Mouse (Mus musculus): Measurements from ENCODE around the gene Leng9. TPM values are rescaled to one million over a fixed set of nuclear protein-coding genes. Genes with fewer than 3 reads are reported as not detected.

Gene Leng9
- polyA plus RNA-seq, 1 experiment from 2014 or later: 7.4 TPM

- H3K4me2 ChIP-seq (replicated peaks; ENCODE audit: low read depth): no peak overlapping the region
- DNase-seq (ENCODE audit: low spot score) (no peak), ATAC-seq (ENCODE audit: low FRiP score, low TSS enrichment) (no peak)
- H3K4me1 ChIP-seq (replicated peaks; ENCODE audit: control insufficient read depth, insufficient read depth): no peaks in the 10 kb centered on the region; the same call in 1 of the 2 replicates
- TF ChIP-seq EP300 (optimal IDR thresholded peaks at IDR 0.05) (no peak), CTCF (IDR thresholded peaks at IDR 0.05; ENCODE audit: low read depth) (no peak)
- no peak overlapping the region for H3K9ac ChIP-seq (ENCODE audit: low read length)
- no peak overlapping the region for H3K27ac ChIP-seq (replicated peaks)
- no peaks in the 10 kb centered on the region for H3K9me3 ChIP-seq (ENCODE audit: control insufficient read depth, low read length)
- 26% methylated on average over 5 of the region's 5 CpGs for WGBS
- H3K4me3 ChIP-seq (ENCODE audit: low read depth, low read length): no peak overlapping the region
- H3K27me3 ChIP-seq (ENCODE audit: control insufficient read depth, insufficient read depth, low read length): no peaks in the 10 kb centered on the region
- H3K36me3 ChIP-seq (ENCODE audit: control insufficient read depth, insufficient read depth, low read length): no peaks in the 10 kb centered on the region
Measured at GRCm38 (mm10) chr7:4124856-4125255, 25.3 kb downstream of the Leng9 start.

DNA sequence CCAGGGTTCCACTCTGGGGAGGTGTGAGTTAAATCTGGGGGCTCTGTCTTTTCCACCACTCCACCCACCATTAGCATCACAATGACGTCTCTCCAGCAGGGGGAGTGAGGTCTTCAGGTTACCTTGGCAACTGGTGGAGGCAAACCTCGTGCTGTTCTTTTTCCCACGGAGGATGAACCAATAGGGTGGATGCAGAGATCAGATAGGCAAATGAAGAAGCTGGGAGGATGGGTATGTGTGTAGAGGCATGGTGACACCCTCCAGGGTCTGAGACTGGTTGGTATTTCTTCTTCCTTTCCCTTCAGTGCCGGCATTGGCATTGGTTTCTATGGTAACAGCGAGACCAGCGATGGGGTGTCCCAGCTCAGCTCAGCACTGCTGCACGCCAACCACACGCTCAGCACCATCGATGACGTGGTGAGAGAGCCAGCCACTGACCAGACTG lies 25.8 kb downstream of the Leng9 start:
- no peaks in the 10 kb centered on the region for H3K9me3 ChIP-seq (ENCODE audit: control insufficient read depth, low read length)
- TF ChIP-seq EP300 (optimal IDR thresholded peaks at IDR 0.05) (no peak), CTCF (IDR thresholded peaks at IDR 0.05; ENCODE audit: low read depth) (peak; percentile 50)
- no peaks in the 10 kb centered on the region for H3K36me3 ChIP-seq (ENCODE audit: control insufficient read depth, insufficient read depth, low read length)
- H3K27ac ChIP-seq (replicated peaks): no peak overlapping the region
- H3K4me1 ChIP-seq (replicated peaks; ENCODE audit: control insufficient read depth, insufficient read depth): no peaks in the 10 kb centered on the region; the same call in 1 of the 2 replicates
- ATAC-seq (ENCODE audit: low FRiP score, low TSS enrichment) (peak; percentile 21), DNase-seq (ENCODE audit: low spot score) (peak; percentile 60)
- H3K4me2 ChIP-seq (replicated peaks; ENCODE audit: low read depth): no peak overlapping the region
- no peak overlapping the region for H3K4me3 ChIP-seq (ENCODE audit: low read depth, low read length)
- 2% methylated on average over 10 of the region's 10 CpGs for WGBS
- H3K9ac ChIP-seq (ENCODE audit: low read length): no peak overlapping the region
- peaks cover 3% of the 10 kb centered on the region; the same call in 1 of the 2 replicates for H3K27me3 ChIP-seq (ENCODE audit: control insufficient read depth, insufficient read depth, low read length)

DNA sequence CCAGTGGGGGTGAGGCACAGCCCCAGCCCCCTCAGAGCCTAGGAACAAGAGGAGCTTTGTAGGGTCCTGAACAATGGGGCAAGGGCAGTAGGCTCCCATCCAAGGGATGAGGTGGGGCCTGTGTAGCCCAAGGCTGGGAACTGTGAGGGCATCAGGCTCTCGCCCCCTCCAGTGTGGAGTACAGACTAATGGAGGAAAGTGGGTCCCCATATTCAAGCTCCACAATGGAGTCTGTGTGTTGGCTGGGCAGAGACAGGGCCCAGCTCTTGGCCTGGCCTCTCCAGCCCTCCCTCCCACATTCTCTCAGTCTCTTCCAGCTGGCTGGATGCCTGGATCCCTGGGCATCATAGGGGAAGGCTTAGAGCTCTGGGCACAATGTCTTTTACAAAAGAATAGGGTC lies 26.4 kb downstream of the Leng9 start:
- peak; percentile 19; the same call in 1 of the 2 replicates for ATAC-seq (ENCODE audit: low FRiP score, low TSS enrichment)
- Histone ChIP-seq H3K27me3 (ENCODE audit: control insufficient read depth, insufficient read depth, low read length) (peaks cover 3% of the 10 kb centered on the region; the same call in 1 of the 2 replicates), H3K4me1 (replicated peaks; ENCODE audit: control insufficient read depth, insufficient read depth) (no peaks in the 10 kb centered on the region; the same call in 1 of the 2 replicates)

DNA sequence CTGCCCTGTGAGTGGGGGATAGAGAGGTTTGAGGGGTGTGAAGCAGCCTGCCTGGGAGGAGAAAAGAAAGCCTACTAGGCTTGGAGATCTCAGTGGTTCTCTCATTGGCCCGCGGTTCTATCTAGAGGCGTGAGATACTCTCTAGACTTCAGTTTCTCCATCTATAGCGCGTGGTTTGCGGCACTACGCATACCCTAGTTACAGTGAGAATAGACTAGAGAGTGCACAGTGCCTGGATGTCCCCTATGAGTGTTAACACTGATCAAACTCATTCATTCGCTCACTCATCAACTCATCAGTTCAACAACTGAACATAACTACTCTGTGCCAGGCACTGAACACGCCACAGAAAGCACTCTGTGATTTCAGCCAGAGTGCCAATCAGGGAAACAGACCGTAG lies 27.4 kb downstream of the Leng9 start:
- Histone ChIP-seq H3K9me3 (ENCODE audit: control insufficient read depth, low read length) (no peaks in the 10 kb centered on the region), H3K27ac (replicated peaks) (no peak overlapping the region), H3K9ac (ENCODE audit: low read length) (no peak overlapping the region), H3K36me3 (ENCODE audit: control insufficient read depth, insufficient read depth, low read length) (no peaks in the 10 kb centered on the region), H3K4me1 (replicated peaks; ENCODE audit: control insufficient read depth, insufficient read depth) (no peaks in the 10 kb centered on the region; the same call in 1 of the 2 replicates), H3K27me3 (ENCODE audit: control insufficient read depth, insufficient read depth, low read length) (peaks cover 3% of the 10 kb centered on the region; the same call in 1 of the 2 replicates), H3K4me3 (ENCODE audit: low read depth, low read length) (no peak overlapping the region), H3K4me2 (replicated peaks; ENCODE audit: low read depth) (no peak overlapping the region)
- 87% methylated on average over 10 of the region's 10 CpGs for WGBS
- no peak for DNase-seq (ENCODE audit: low spot score)
- no peak for ATAC-seq (ENCODE audit: low FRiP score, low TSS enrichment)
- TF ChIP-seq EP300 (optimal IDR thresholded peaks at IDR 0.05) (no peak), CTCF (IDR thresholded peaks at IDR 0.05; ENCODE audit: low read depth) (no peak)

More for the DNA sequence above, 26.4 kb downstream of the Leng9 start:
- Histone ChIP-seq H3K9ac (ENCODE audit: low read length) (no peak overlapping the region), H3K36me3 (ENCODE audit: control insufficient read depth, insufficient read depth, low read length) (no peaks in the 10 kb centered on the region), H3K27ac (replicated peaks) (no peak overlapping the region), H3K9me3 (ENCODE audit: control insufficient read depth, low read length) (no peaks in the 10 kb centered on the region), H3K4me3 (ENCODE audit: low read depth, low read length) (no peak overlapping the region), H3K4me2 (replicated peaks; ENCODE audit: low read depth) (no peak overlapping the region)
- DNase-seq (ENCODE audit: low spot score): no peak
- 77% methylated on average over 1 of the region's 1 CpGs for WGBS
- no peak for TF ChIP-seq CTCF (IDR thresholded peaks at IDR 0.05; ENCODE audit: low read depth)
- no peak for TF ChIP-seq EP300 (optimal IDR thresholded peaks at IDR 0.05)

- TF ChIP-seq EP300 (optimal IDR thresholded peaks at IDR 0.05) (no peak), CTCF (IDR thresholded peaks at IDR 0.05; ENCODE audit: low read depth) (no peak)
- WGBS: 52% methylated on average over 11 of the region's 11 CpGs
- Histone ChIP-seq H3K4me1 (replicated peaks; ENCODE audit: control insufficient read depth, insufficient read depth) (no peaks in the 10 kb centered on the region; the same call in 1 of the 2 replicates), H3K27ac (replicated peaks) (no peak overlapping the region), H3K9me3 (ENCODE audit: control insufficient read depth, low read length) (no peaks in the 10 kb centered on the region), H3K4me3 (ENCODE audit: low read depth, low read length) (no peak overlapping the region), H3K4me2 (replicated peaks; ENCODE audit: low read depth) (no peak overlapping the region), H3K36me3 (ENCODE audit: control insufficient read depth, insufficient read depth, low read length) (no peaks in the 10 kb centered on the region), H3K27me3 (ENCODE audit: control insufficient read depth, insufficient read depth, low read length) (peaks cover 3% of the 10 kb centered on the region; the same call in 1 of the 2 replicates), H3K9ac (ENCODE audit: low read length) (no peak overlapping the region)
- DNase-seq (ENCODE audit: low spot score): no peak
- ATAC-seq (ENCODE audit: low FRiP score, low TSS enrichment): no peak
Measured at GRCm38 (mm10) chr7:4122076-4122768, 28.0 kb downstream of the Leng9 start.
